Mouse (Mus musculus) heart, adult 2 months (tissue): ENCODE results near the gene Dnajb13.

Experiments
- CTCF ChIP-seq: fragments of 200-600 bp; IDR thresholded peaks from 2 replicates; pipeline ENCODE4 v1.8.1; 2022; ENCODE audit warnings: antibody characterized with exemption, mild to moderate bottlenecking, moderate library complexity
- EP300 ChIP-seq: fragments of 200-500 bp; IDR thresholded peaks from 2 replicates; pipeline ENCODE4 v1.6.1; 2011; ENCODE audit warnings: low read depth, low read length, control low read depth; ENCODE audit not compliant: insufficient read depth

DNA sequence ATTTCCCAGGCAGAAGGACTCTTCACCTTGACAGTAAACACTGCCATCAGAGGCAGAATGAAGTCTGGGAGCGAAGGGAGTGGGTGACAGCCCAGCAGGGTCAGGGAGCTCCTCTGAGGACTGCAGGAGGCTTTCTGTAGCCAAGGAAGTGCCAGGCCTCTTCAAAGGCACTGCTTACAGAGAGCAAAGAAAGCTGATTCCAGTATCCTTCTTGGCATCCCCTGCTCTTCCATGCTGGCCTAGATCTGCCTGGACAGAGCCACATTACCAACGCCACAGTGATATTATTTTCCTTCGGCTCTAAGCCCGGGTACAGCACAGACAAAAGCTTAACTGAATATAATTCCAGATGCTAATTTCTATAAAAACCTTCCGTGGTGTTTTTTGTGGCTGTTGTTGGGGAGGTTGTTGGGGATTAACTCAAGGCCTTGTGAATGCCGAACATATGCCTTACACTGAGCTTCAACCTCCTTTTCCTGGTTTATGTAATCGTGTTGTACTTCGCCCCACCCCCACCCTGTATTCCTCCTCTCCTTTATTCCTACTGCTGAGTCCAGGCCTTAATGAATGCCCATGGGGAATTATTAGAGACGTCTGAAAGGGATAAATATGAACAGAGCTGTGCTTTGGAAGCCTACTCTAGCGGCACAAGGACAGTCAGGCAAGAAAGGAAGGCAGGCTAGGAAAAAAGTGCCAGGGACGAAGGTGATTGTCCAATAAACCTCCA lies 47.3 kb upstream of the Dnajb13 start:
- TF ChIP-seq EP300, result no peak
- TF ChIP-seq CTCF, result no peak
